Mouse (Mus musculus) v-Abl transformed pro-B cells (cell line): ENCODE measurements around the gene Fam50b.

Experiments
- in situ Hi-C, 2 experiments: fragments of 400-800 bp; cut with MboI; formaldehyde crosslinking; loops; one replicate each; pipeline ENCODE4 v1.15.1; 2025; ENCODE audit not compliant: unreplicated experiment in 2 of 2

Fam50b gene

GRCm38 (mm10) chr13:34734686-34735085 is at the start of gene Fam50b:
Fam50b (plus strand) TSS chr13:34734850.
- in situ Hi-C loops: no loop called here

GRCm38 (mm10) chr13:34685008-34685765 is 49.5 kb upstream of the Fam50b start:
- in situ Hi-C loops: no loop called here

- in situ Hi-C loops: no loop called here
Measured at GRCm38 (mm10) chr13:34691049-34691448, 43.6 kb upstream of the Fam50b start.

GRCm38 (mm10) chr13:34693111-34693510 is 41.5 kb upstream of the Fam50b start:
- in situ Hi-C loops: no loop called here

- in situ Hi-C loops: no loop called here
Measured at GRCm38 (mm10) chr13:34696734-34697332, 37.8 kb upstream of the Fam50b start.

GRCm38 (mm10) chr13:34700091-34700490 is 34.6 kb upstream of the Fam50b start:
- in situ Hi-C loops: no loop called here

- in situ Hi-C loops: no loop called here
Measured at GRCm38 (mm10) chr13:34700630-34701029, 34.0 kb upstream of the Fam50b start.

- in situ Hi-C loops: no loop called here
Measured at GRCm38 (mm10) chr13:34703301-34703700, 31.3 kb upstream of the Fam50b start.

- in situ Hi-C loops: no loop called here
Measured at GRCm38 (mm10) chr13:34703795-34704194, 30.9 kb upstream of the Fam50b start.

GRCm38 (mm10) chr13:34704835-34705234 is 29.8 kb upstream of the Fam50b start:
- in situ Hi-C loops: no loop called here

GRCm38 (mm10) chr13:34708955-34709354 is 25.7 kb upstream of the Fam50b start:
- in situ Hi-C loops: no loop called here

- in situ Hi-C loops: no loop called here
Measured at GRCm38 (mm10) chr13:34709566-34709965, 25.1 kb upstream of the Fam50b start.

GRCm38 (mm10) chr13:34711410-34711809 is 23.2 kb upstream of the Fam50b start:
- in situ Hi-C loops: no loop called here

GRCm38 (mm10) chr13:34712881-34713280 is 21.8 kb upstream of the Fam50b start:
- in situ Hi-C loops: no loop called here

GRCm38 (mm10) chr13:34715437-34715838 is 19.2 kb upstream of the Fam50b start:
- in situ Hi-C loops: no loop called here

GRCm38 (mm10) chr13:34724831-34725592 is 9.6 kb upstream of the Fam50b start:
- in situ Hi-C loops: no loop called here

GRCm38 (mm10) chr13:34725800-34726476 is 8.7 kb upstream of the Fam50b start:
- in situ Hi-C loops: no loop called here

- in situ Hi-C loops: no loop called here
Measured at GRCm38 (mm10) chr13:34726477-34726805, 8.2 kb upstream of the Fam50b start.

GRCm38 (mm10) chr13:34727060-34727459 is 7.6 kb upstream of the Fam50b start:
- in situ Hi-C loops: no loop called here

- in situ Hi-C loops: no loop called here
Measured at GRCm38 (mm10) chr13:34731551-34731950, 3.1 kb upstream of the Fam50b start.

GRCm38 (mm10) chr13:34733780-34734179 is 870 bp upstream of the Fam50b start:
- in situ Hi-C loops: no loop called here
